Mouse (Mus musculus) neural tube, embryonic 12.5 days (tissue): ENCODE measurements around the gene Macrod2. TPM values are rescaled to one million over a fixed set of nuclear protein-coding genes. Genes with fewer than 3 reads are reported as not detected.

Experiments used
- ATAC-seq: fragments of 200-750 bp; cut with Nextera tagmentation; 2 replicates; pipeline ENCODE4 v1.8.0; 2017; ENCODE audit warnings: low read depth, mild to moderate bottlenecking, moderate TSS enrichment, moderate library complexity; ENCODE audit not compliant: low FRiP score
- H3K27ac ChIP-seq: fragments of 300-500 bp; sonication (generic); 2 replicates; pipeline ENCODE4 v1.5.1; 2016
- H3K27me3 ChIP-seq: fragments of 300-500 bp; sonication (generic); replicated peaks from 2 replicates; pipeline ENCODE4 v1.6.1; 2016; ENCODE audit warnings: mild to moderate bottlenecking
- H3K36me3 ChIP-seq: fragments of 300-500 bp; sonication (generic); 2 replicates; pipeline ENCODE4 v1.6.1; 2016; ENCODE audit warnings: mild to moderate bottlenecking
- H3K4me1 ChIP-seq: fragments of 300-500 bp; sonication (generic); 2 replicates; pipeline ENCODE4 v1.6.1; 2016
- H3K4me2 ChIP-seq: fragments of 300-500 bp; sonication (generic); replicated peaks from 2 replicates; pipeline ENCODE4 v1.6.1; 2016; ENCODE audit warnings: mild to moderate bottlenecking
- H3K4me3 ChIP-seq: fragments of 300-500 bp; sonication (generic); 2 replicates; pipeline ENCODE4 v1.5.1; 2016
- H3K9ac ChIP-seq: fragments of 300-500 bp; sonication (generic); 2 replicates; pipeline ENCODE4 v1.6.1; 2016; ENCODE audit warnings: mild to moderate bottlenecking
- H3K9me3 ChIP-seq: fragments of 300-500 bp; sonication (generic); 2 replicates; pipeline ENCODE4 v1.6.1; 2016; ENCODE audit warnings: mild to moderate bottlenecking
- WGBS: fragments of 180-500 bp; shearing (Covaris S2); methylation state at CpG from one replicate; pipeline ENCODE4 v1.1.7; 2016; 5-methylcytosine and 5-hydroxymethylcytosine counted together
- polyA plus RNA-seq: library from polyadenylated mRNA; unstranded; fragments of >200 nt; fragmentation: Nextera tagmentation; extraction: Ambion mirVana; gene quantifications from 2 replicates; pipeline ENCODE4 v1.2.1, GENCODE M21; 2016

Gene Macrod2
- polyA plus RNA-seq, 1 experiment from 2014 or later: 53.8 TPM

- Histone ChIP-seq H3K4me1 (no peaks in the 10 kb centered on the region), H3K9me3 (no peaks in the 10 kb centered on the region), H3K9ac (no peak overlapping the region), H3K4me2 (no peak overlapping the region), H3K36me3 (no peaks in the 10 kb centered on the region), H3K27ac (no peak overlapping the region), H3K27me3 (no peaks in the 10 kb centered on the region), H3K4me3 (no peak overlapping the region)
- WGBS: 93% methylated on average over 3 of the region's 3 CpGs
- no peak for ATAC-seq
Observed at GRCm38 (mm10) chr2:140985670-140986372, 590.7 kb downstream of the Macrod2 start.

- no peak overlapping the region for H3K4me3 ChIP-seq
- H3K9ac ChIP-seq: no peak overlapping the region
- no peaks in the 10 kb centered on the region for H3K27me3 ChIP-seq
- H3K4me2 ChIP-seq: no peak overlapping the region
- no peak for ATAC-seq
- H3K27ac ChIP-seq: no peak overlapping the region
- 84% methylated on average over 5 of the region's 5 CpGs for WGBS
- no peaks in the 10 kb centered on the region for H3K36me3 ChIP-seq
- no peaks in the 10 kb centered on the region for H3K9me3 ChIP-seq
- H3K4me1 ChIP-seq: no peaks in the 10 kb centered on the region
Observed at GRCm38 (mm10) chr2:141003846-141004245, 608.7 kb downstream of the Macrod2 start.

DNA sequence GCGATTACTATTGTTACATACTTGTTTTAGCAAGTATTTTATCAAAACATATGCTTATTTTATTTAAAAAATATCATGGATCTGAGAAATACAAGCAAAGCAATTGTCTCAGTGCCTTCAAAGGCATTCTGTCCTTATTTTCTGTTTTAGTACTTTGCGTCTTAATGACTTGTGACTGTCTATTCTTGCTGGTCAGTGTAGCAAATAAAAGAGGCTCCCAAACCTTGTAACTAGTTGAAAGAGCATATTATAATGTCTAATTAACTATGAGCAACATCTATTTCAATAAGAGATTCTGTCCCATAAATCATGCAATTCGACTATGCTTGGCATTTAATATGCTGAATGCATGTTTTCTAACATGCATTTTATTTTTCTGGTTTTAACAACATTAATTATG, 609.2 kb downstream of the Macrod2 start:
- no peak overlapping the region for H3K4me3 ChIP-seq
- no peaks in the 10 kb centered on the region for H3K27me3 ChIP-seq
- 70% methylated on average over 3 of the region's 3 CpGs for WGBS
- no peak for ATAC-seq
- no peaks in the 10 kb centered on the region for H3K36me3 ChIP-seq
- no peak overlapping the region for H3K27ac ChIP-seq
- no peaks in the 10 kb centered on the region for H3K4me1 ChIP-seq
- no peak overlapping the region for H3K4me2 ChIP-seq
- no peaks in the 10 kb centered on the region for H3K9me3 ChIP-seq
- H3K9ac ChIP-seq: no peak overlapping the region

- Histone ChIP-seq H3K36me3 (no peaks in the 10 kb centered on the region), H3K4me3 (no peak overlapping the region), H3K4me2 (no peak overlapping the region), H3K9me3 (no peaks in the 10 kb centered on the region), H3K9ac (no peak overlapping the region), H3K27me3 (no peaks in the 10 kb centered on the region), H3K27ac (no peak overlapping the region), H3K4me1 (no peaks in the 10 kb centered on the region)
- WGBS: 75% methylated on average over 6 of the region's 6 CpGs
- ATAC-seq: no peak
Observed at GRCm38 (mm10) chr2:141005616-141006015, 610.5 kb downstream of the Macrod2 start.

DNA sequence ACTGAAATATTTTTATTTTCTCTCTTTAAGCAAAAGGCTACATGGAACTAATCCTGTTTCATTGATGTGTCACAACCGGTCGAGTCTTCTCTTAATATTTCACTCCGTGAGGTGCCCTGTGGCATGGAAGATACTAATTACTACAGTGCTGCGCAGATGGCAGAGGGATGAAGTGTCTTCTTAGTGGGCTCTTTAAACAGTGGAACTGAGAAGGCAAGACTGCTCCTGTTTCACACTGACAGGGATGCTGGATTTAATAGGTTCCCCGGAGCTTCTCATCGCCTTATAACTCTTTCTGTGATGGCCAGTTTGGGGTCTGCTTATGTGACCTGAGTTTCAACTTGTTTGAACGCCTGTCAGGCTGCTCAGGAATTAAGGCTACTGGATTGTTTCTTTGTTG, 612.6 kb downstream of the Macrod2 start:
- Histone ChIP-seq H3K27me3 (no peaks in the 10 kb centered on the region), H3K4me2 (no peak overlapping the region), H3K36me3 (no peaks in the 10 kb centered on the region), H3K9me3 (no peaks in the 10 kb centered on the region), H3K27ac (no peak overlapping the region), H3K9ac (no peak overlapping the region), H3K4me1 (no peaks in the 10 kb centered on the region), H3K4me3 (no peak overlapping the region)
- WGBS: 38% methylated on average over 7 of the region's 7 CpGs
- ATAC-seq: no peak

GRCm38 (mm10) chr2:141008458-141008857, 613.3 kb downstream of the Macrod2 start:
- 85% methylated on average over 1 of the region's 1 CpGs for WGBS
- H3K9me3 ChIP-seq: no peaks in the 10 kb centered on the region
- H3K9ac ChIP-seq: no peak overlapping the region
- no peak overlapping the region for H3K4me3 ChIP-seq
- ATAC-seq: no peak
- H3K4me1 ChIP-seq: 0 out of 2 replicates have a peak, but pooled peaks cover 4% of the 10 kb centered on the region
- H3K27ac ChIP-seq: no peak overlapping the region
- H3K27me3 ChIP-seq: no peaks in the 10 kb centered on the region
- no peak overlapping the region for H3K4me2 ChIP-seq
- H3K36me3 ChIP-seq: no peaks in the 10 kb centered on the region

DNA sequence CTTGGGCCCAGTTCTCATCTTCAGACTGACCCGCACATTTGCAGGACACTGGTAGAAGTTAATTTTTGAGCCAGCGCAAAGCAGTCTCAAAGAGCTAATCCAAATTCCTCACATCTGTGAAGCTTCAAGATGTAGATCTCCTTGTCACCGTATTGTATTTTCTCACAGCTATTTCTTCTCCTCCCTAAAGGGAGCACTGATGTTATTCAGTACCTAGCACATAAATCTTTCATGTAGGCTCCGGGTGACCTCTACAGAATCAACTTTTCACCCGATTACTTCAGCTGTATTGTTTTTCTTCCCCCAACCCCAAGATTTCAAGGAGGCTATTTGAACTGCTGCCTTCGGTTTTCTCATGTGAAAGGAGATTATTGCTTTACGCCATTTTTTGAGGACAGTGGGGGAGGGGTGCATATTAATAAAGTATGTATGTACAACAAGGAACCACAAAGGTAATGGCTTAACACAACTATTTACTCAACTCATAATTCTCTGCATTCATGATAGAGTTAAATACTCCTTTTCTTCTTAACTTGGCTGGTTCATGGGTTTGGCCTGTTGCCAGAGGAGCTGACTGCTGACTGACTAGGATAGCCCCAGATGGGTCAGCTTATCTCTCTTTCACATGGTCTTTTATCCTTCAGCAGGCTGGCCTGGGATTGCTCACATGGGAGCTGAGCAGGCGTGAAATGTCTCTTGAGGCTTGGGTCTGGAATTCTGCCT, 618.5 kb downstream of the Macrod2 start:
- no peak overlapping the region for H3K9ac ChIP-seq
- H3K4me2 ChIP-seq: no peak overlapping the region
- no peaks in the 10 kb centered on the region for H3K27me3 ChIP-seq
- no peaks in the 10 kb centered on the region for H3K9me3 ChIP-seq
- ATAC-seq: peak; percentile 77
- 9% methylated on average over 8 of the region's 8 CpGs for WGBS
- no peak overlapping the region for H3K27ac ChIP-seq
- H3K36me3 ChIP-seq: no peaks in the 10 kb centered on the region
- H3K4me1 ChIP-seq: peaks cover 12% of the 10 kb centered on the region
- H3K4me3 ChIP-seq: no peak overlapping the region

DNA sequence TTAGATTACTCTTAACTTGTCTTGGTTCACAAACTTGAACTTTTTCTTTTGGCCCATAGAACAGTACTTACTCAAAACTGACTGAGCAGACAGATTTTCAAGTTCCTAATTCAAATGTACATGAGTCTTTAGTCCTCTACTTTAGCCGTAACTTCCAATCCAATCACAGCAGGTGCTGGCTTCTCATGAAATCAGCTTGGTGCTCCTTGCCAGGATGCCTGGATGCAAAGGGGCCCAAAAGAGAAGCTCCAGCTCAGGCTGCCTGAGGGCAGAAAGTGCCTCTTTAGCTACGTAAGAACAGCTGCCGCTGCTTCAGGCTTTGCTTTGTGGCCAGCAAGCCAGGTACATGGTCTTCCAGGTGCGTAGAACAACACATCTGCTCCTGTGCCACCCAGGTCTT, 627.9 kb downstream of the Macrod2 start:
- Histone ChIP-seq H3K4me3 (no peak overlapping the region), H3K36me3 (no peaks in the 10 kb centered on the region), H3K9me3 (no peaks in the 10 kb centered on the region), H3K27me3 (no peaks in the 10 kb centered on the region), H3K4me1 (no peaks in the 10 kb centered on the region), H3K4me2 (no peak overlapping the region), H3K27ac (no peak overlapping the region), H3K9ac (no peak overlapping the region)
- 77% methylated on average over 4 of the region's 4 CpGs for WGBS
- no peak for ATAC-seq

GRCm38 (mm10) chr2:141023916-141024315, 628.8 kb downstream of the Macrod2 start:
- 65% methylated on average over 7 of the region's 7 CpGs for WGBS
- H3K27me3 ChIP-seq: no peaks in the 10 kb centered on the region
- no peak overlapping the region for H3K4me3 ChIP-seq
- H3K36me3 ChIP-seq: no peaks in the 10 kb centered on the region
- no peaks in the 10 kb centered on the region for H3K4me1 ChIP-seq
- ATAC-seq: no peak
- no peak overlapping the region for H3K4me2 ChIP-seq
- H3K27ac ChIP-seq: no peak overlapping the region
- H3K9me3 ChIP-seq: no peaks in the 10 kb centered on the region
- no peak overlapping the region for H3K9ac ChIP-seq

GRCm38 (mm10) chr2:141024316-141025043, 629.4 kb downstream of the Macrod2 start:
- Histone ChIP-seq H3K27ac (no peak overlapping the region), H3K4me1 (no peaks in the 10 kb centered on the region), H3K9ac (no peak overlapping the region), H3K4me3 (no peak overlapping the region), H3K4me2 (no peak overlapping the region), H3K36me3 (no peaks in the 10 kb centered on the region), H3K9me3 (no peaks in the 10 kb centered on the region), H3K27me3 (no peaks in the 10 kb centered on the region)
- 58% methylated on average over 6 of the region's 6 CpGs for WGBS
- ATAC-seq: no peak

GRCm38 (mm10) chr2:141056685-141057454, 661.8 kb downstream of the Macrod2 start:
- ATAC-seq: peak; percentile 84; the same call in 1 of the 2 replicates
- H3K9me3 ChIP-seq: no peaks in the 10 kb centered on the region
- H3K4me2 ChIP-seq: no peak overlapping the region
- no peak overlapping the region for H3K9ac ChIP-seq
- 18% methylated on average over 4 of the region's 4 CpGs for WGBS
- no peaks in the 10 kb centered on the region for H3K27me3 ChIP-seq
- no peaks in the 10 kb centered on the region for H3K36me3 ChIP-seq
- no peak overlapping the region for H3K27ac ChIP-seq
- H3K4me1 ChIP-seq: 0 out of 2 replicates have a peak, but pooled peaks cover 5% of the 10 kb centered on the region
- H3K4me3 ChIP-seq: no peak overlapping the region

- H3K9me3 ChIP-seq: no peaks in the 10 kb centered on the region
- no peak overlapping the region for H3K4me3 ChIP-seq
- H3K4me2 ChIP-seq: no peak overlapping the region
- H3K36me3 ChIP-seq: no peaks in the 10 kb centered on the region
- no peak overlapping the region for H3K9ac ChIP-seq
- ATAC-seq: peak; percentile 29; the same call in 1 of the 2 replicates
- H3K27me3 ChIP-seq: no peaks in the 10 kb centered on the region
- H3K27ac ChIP-seq: no peak overlapping the region
- WGBS: 26% methylated on average over 4 of the region's 4 CpGs
- H3K4me1 ChIP-seq: 0 out of 2 replicates have a peak, but pooled peaks cover 5% of the 10 kb centered on the region
Observed at GRCm38 (mm10) chr2:141057455-141057833, 662.3 kb downstream of the Macrod2 start.
